Mouse (Mus musculus) lung, adult 2 months (tissue): ENCODE measurements around the gene Acot5. TPM values are rescaled to one million over a fixed set of nuclear protein-coding genes. Genes with fewer than 3 reads are reported as not detected.
"Not testable (repeated sequence)": the region's sequence is repeated elsewhere in the genome, so short reads cannot be mapped to it uniquely, and the experiment has no call there.

Experiments used
- DNase-seq: peaks from one replicate; pipeline ENCODE4 v3.0.0; 2022
- H3K4me1 ChIP-seq: fragments of 200-500 bp; 2 replicates; pipeline ENCODE4 v1.6.1; 2011; ENCODE audit warnings: low read length; ENCODE audit not compliant: control insufficient read depth, insufficient read depth
- H3K4me3 ChIP-seq: fragments of 200-500 bp; replicated peaks from 2 replicates; pipeline ENCODE3; 2011; ENCODE audit warnings: low read depth, mild to moderate bottlenecking, control low read depth, low read length; ENCODE audit errors: extremely low read depth
- CTCF ChIP-seq: fragments of 200-500 bp; IDR thresholded peaks from 2 replicates; pipeline ENCODE4 v1.5.1; 2011; ENCODE audit warnings: mild to moderate bottlenecking, low read length, control low read depth; ENCODE audit not compliant: insufficient read depth
- POLR2A ChIP-seq: fragments of 200-500 bp; IDR thresholded peaks from 2 replicates; pipeline ENCODE4 v1.6.1; 2011; ENCODE audit warnings: low read depth, mild to moderate bottlenecking, control low read depth, low read length, borderline replicate concordance; ENCODE audit errors: extremely low read depth
- WGBS: fragments of 180-500 bp; shearing (Covaris S2); methylation state at CpG from one replicate; pipeline ENCODE4 v1.1.7; 2018; 5-methylcytosine and 5-hydroxymethylcytosine counted together
- polyA plus RNA-seq: library from polyadenylated mRNA; depleted of rRNA; stranded (reverse); fragments of >200 nt; gene quantifications from 2 replicates; pipeline ENCODE4 v1.2.3, GENCODE M21; 2012

Acot5 gene
- polyA plus RNA-seq, 1 experiment: not detected

- WGBS: 78% methylated on average over 5 of the region's 5 CpGs
- peaks cover 3% of the 10 kb centered on the region; the same call in 1 of the 2 replicates for H3K4me1 ChIP-seq
Observed at GRCm38 (mm10) chr12:84042248-84042647, 26.9 kb upstream of the Acot5 start.

GRCm38 (mm10) chr12:84044045-84044444 is 25.1 kb upstream of the Acot5 start:
- Histone ChIP-seq H3K4me3 (no peak overlapping the region), H3K4me1 (no peaks in the 10 kb centered on the region)
- no peak for DNase-seq
- TF ChIP-seq CTCF: no peak
- TF ChIP-seq POLR2A: no peak
- 77% methylated on average over 2 of the region's 2 CpGs for WGBS

More at GRCm38 (mm10) chr12:84042248-84042647, 26.9 kb upstream of the Acot5 start:
- TF ChIP-seq CTCF: no peak
- no peak for TF ChIP-seq POLR2A
- DNase-seq: no peak
- H3K4me3 ChIP-seq: no peak overlapping the region

- 94% methylated on average over 1 of the region's 1 CpGs for WGBS
- no peak overlapping the region for H3K4me3 ChIP-seq
- TF ChIP-seq POLR2A: no peak
- TF ChIP-seq CTCF: no peak
- no peak for DNase-seq
- no peaks in the 10 kb centered on the region for H3K4me1 ChIP-seq
Observed at GRCm38 (mm10) chr12:84046906-84047305, 22.2 kb upstream of the Acot5 start.

- not testable (repeated sequence) for DNase-seq, H3K4me1 ChIP-seq, H3K4me3 ChIP-seq
- WGBS: 87% methylated on average over 5 of the region's 5 CpGs
Observed at GRCm38 (mm10) chr12:84050744-84051143, 18.4 kb upstream of the Acot5 start.

- no peak for DNase-seq
- WGBS: 78% methylated on average over 5 of the region's 5 CpGs
- TF ChIP-seq POLR2A (no peak), CTCF (no peak)
- no peak within 1 kb of the TSS for H3K4me3 ChIP-seq
- H3K4me1 ChIP-seq: no peaks in the 10 kb centered on the region
Observed at GRCm38 (mm10) chr12:84051937-84052474, 17.1 kb upstream of the Acot5 start, which contains the start of gene Acot3. Acot3 (plus strand) TSS chr12:84052144.

GRCm38 (mm10) chr12:84052609-84053008 is 16.5 kb upstream of the Acot5 start:
- Histone ChIP-seq H3K4me1 (no peaks in the 10 kb centered on the region), H3K4me3 (no peak overlapping the region)
- WGBS: 81% methylated on average over 7 of the region's 7 CpGs
- no peak for TF ChIP-seq CTCF
- no peak for TF ChIP-seq POLR2A
- no peak for DNase-seq

GRCm38 (mm10) chr12:84053173-84053572 is 16.0 kb upstream of the Acot5 start:
- TF ChIP-seq POLR2A (no peak), CTCF (no peak)
- H3K4me3 ChIP-seq: no peak overlapping the region
- DNase-seq: no peak
- H3K4me1 ChIP-seq: no peaks in the 10 kb centered on the region
- WGBS: 9% methylated on average over 16 of the region's 16 CpGs

- no peaks in the 10 kb centered on the region for H3K4me1 ChIP-seq
- H3K4me3 ChIP-seq: no peak overlapping the region
- TF ChIP-seq CTCF: no peak
- WGBS: 3% methylated on average over 39 of the region's 46 CpGs
- DNase-seq: no peak
Observed at GRCm38 (mm10) chr12:84053679-84054391, 15.3 kb upstream of the Acot5 start.

- Histone ChIP-seq H3K4me1 (no peaks in the 10 kb centered on the region), H3K4me3 (no peak overlapping the region)
- 18% methylated on average over 2 of the region's 2 CpGs for WGBS
- TF ChIP-seq CTCF: 0 out of 2 replicates have a peak, but pooled peaks have one; percentile 7
- no peak for TF ChIP-seq POLR2A
- peak; percentile 5 for DNase-seq
Observed at GRCm38 (mm10) chr12:84060946-84061345, 8.2 kb upstream of the Acot5 start.

- 91% methylated on average over 20 of the region's 20 CpGs for WGBS
- Histone ChIP-seq H3K4me3 (no peak overlapping the region), H3K4me1 (no peaks in the 10 kb centered on the region)
- no peak for DNase-seq
- TF ChIP-seq POLR2A (no peak), CTCF (no peak)
Observed at GRCm38 (mm10) chr12:84062336-84062735, 6.8 kb upstream of the Acot5 start.

GRCm38 (mm10) chr12:84063228-84063627 is 5.9 kb upstream of the Acot5 start:
- Histone ChIP-seq H3K4me3 (no peak overlapping the region), H3K4me1 (no peaks in the 10 kb centered on the region)
- no peak for DNase-seq
- peak; percentile 26; the same call in 1 of the 2 replicates for TF ChIP-seq CTCF
- TF ChIP-seq POLR2A: no peak
- 71% methylated on average over 5 of the region's 5 CpGs for whole genome bisulfite sequencing
